Mouse (Mus musculus) liver, postnatal 0 days (tissue): ENCODE measurements around the gene Casq1.

Source experiments
- CTCF ChIP-seq: sonication (generic); IDR thresholded peaks from 2 replicates; pipeline ENCODE4 v1.5.1; 2016; ENCODE audit warnings: antibody characterized with exemption, low read depth
- EP300 ChIP-seq: IDR thresholded peaks from 2 replicates; pipeline ENCODE4 v1.6.1; 2016; ENCODE audit warnings: antibody characterized with exemption, low read depth, mild to moderate bottlenecking

DNA sequence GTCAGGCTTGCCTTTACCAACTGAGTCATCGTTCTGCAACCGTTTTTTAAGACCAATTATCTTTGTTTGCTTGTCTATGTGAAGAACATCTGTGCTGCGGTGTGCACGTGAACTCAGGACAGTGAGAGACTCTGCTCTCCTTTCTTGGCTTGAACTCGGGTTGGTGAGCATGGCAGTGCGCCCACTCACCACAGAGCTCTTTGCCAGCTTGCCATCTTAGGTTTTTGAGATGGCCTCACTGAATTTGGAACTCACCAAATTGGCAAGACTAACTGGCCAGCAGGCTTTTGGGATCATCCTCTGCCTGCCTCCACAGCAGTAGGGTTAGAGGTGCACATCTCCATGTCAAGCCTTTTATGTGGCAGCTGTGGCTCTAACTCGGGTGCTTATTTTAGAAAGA is 41.9 kb downstream of the Casq1 start:
- TF ChIP-seq CTCF (no peak), EP300 (no peak)
